Mouse (Mus musculus): ENCODE data around the gene Eya2. TPM values are rescaled to one million over a fixed set of nuclear protein-coding genes. Genes with fewer than 3 reads are reported as not detected.
"Not testable (repeated sequence)": the region's sequence is repeated elsewhere in the genome, so short reads cannot be mapped to it uniquely, and the experiment has no call there.

Eya2 gene
- 4.5 and 7.2 TPM in 2 replicates for polyA plus RNA-seq (2016; fragmentation: Nextera tagmentation; extraction: Ambion mirVana)

GRCm38 (mm10) chr2:165594907-165595675 lies at the start of gene Eya2:
Gene Eya2, plus strand, starts transcription at chr2:165595032.
- H3K4me3 ChIP-seq, result peak within 1 kb of the TSS; percentile 65
- H3K27ac ChIP-seq (replicated peaks), result peak within 1 kb of the TSS; percentile 4; the same call in 1 of the 2 replicates
- peak within 1 kb of the TSS; percentile 100 for H3K4me2 ChIP-seq (replicated peaks)
- peak within 1 kb of the TSS; percentile 70 for H3K9ac ChIP-seq (replicated peaks)
- peaks cover 5% of the 10 kb centered on the region; the same call in 1 of the 2 replicates for H3K9me3 ChIP-seq
- H3K27me3 ChIP-seq, result peaks cover 53% of the 10 kb centered on the region
- H3K36me3 ChIP-seq, result no peaks in the 10 kb centered on the region
- peak; percentile 41; the same call in 1 of the 2 replicates for ATAC-seq (ENCODE audit: low FRiP score, low read depth)
- WGBS, result under 1% methylated on average over 59 of the region's 83 CpGs
- H3K4me1 ChIP-seq, result peaks cover 30% of the 10 kb centered on the region

DNA sequence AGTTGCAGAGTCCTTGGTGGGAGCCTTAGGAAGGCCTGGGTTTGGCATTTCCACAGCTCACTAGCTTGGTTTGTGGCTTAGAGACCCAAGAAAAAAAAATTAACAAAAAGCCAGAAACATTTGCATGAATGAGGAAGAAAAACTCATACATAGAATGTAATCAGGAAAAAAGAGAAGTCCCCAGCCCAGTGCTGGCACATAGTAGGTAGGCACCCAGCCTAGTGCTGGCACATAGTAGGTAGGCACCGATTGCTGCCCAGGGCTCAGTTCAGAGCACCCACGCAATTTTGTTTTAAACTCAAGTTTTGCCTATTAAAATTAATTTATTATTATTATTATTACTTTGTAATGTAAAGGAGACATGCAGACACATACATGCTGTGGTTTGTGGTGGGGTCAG lies 49.1 kb upstream of the Eya2 start:
- Histone ChIP-seq H3K9ac (replicated peaks) (no peak overlapping the region), H3K36me3 (no peaks in the 10 kb centered on the region), H3K9me3 (no peaks in the 10 kb centered on the region), H3K27me3 (0 out of 2 replicates have a peak, but pooled peaks cover 3% of the 10 kb centered on the region), H3K27ac (replicated peaks) (no peak overlapping the region), H3K4me3 (no peak overlapping the region), H3K4me1 (peaks cover 33% of the 10 kb centered on the region), H3K4me2 (replicated peaks) (no peak overlapping the region)
- WGBS, result 91% methylated on average over 2 of the region's 2 CpGs
- no peak for ATAC-seq (ENCODE audit: low FRiP score, low read depth)

- Histone ChIP-seq H3K27me3 (0 out of 2 replicates have a peak, but pooled peaks cover 3% of the 10 kb centered on the region), H3K4me1 (peaks cover 33% of the 10 kb centered on the region), H3K27ac (replicated peaks) (no peak overlapping the region), H3K9me3 (no peaks in the 10 kb centered on the region), H3K9ac (replicated peaks) (no peak overlapping the region), H3K4me3 (no peak overlapping the region), H3K4me2 (replicated peaks) (no peak overlapping the region), H3K36me3 (no peaks in the 10 kb centered on the region)
- ATAC-seq (ENCODE audit: low FRiP score, low read depth), result no peak
- WGBS, result 49% methylated on average over 8 of the region's 8 CpGs
Observed at GRCm38 (mm10) chr2:165546341-165546740, 48.5 kb upstream of the Eya2 start.

- ATAC-seq (ENCODE audit: low FRiP score, low read depth), result no peak
- 54% methylated on average over 9 of the region's 9 CpGs for WGBS
- no peaks in the 10 kb centered on the region for H3K36me3 ChIP-seq
Observed at GRCm38 (mm10) chr2:165547410-165547809, 47.4 kb upstream of the Eya2 start.

DNA sequence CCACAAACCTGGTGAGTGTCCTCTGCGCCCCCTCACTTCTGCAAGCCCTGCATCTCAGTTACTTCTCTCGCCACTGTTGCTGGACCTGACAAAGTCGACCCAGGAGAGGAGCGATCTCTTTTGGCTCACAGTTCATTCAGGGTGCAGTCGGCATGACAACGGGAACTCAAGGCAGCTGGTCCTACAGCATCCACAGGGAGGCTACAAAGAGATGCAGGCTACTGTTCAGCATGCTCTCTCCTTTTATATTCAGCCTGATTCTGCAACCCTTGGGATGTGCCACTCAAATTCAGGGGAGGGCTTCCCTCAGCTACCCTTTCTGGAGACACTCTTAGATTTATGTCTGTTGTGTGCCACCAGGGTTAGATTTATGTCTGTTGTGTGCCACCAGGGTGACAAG lies 46.2 kb upstream of the Eya2 start:
- ATAC-seq (ENCODE audit: low FRiP score, low read depth), result no peak
- WGBS, result 45% methylated on average over 6 of the region's 6 CpGs
- Histone ChIP-seq H3K27me3 (0 out of 2 replicates have a peak, but pooled peaks cover 3% of the 10 kb centered on the region), H3K36me3 (no peaks in the 10 kb centered on the region), H3K9me3 (no peaks in the 10 kb centered on the region), H3K4me2 (replicated peaks) (no peak overlapping the region), H3K9ac (replicated peaks) (no peak overlapping the region), H3K4me3 (no peak overlapping the region), H3K4me1 (peaks cover 20% of the 10 kb centered on the region), H3K27ac (replicated peaks) (no peak overlapping the region)

More at GRCm38 (mm10) chr2:165547410-165547809, 47.4 kb upstream of the Eya2 start:
- Histone ChIP-seq H3K4me2 (replicated peaks) (no peak overlapping the region), H3K27me3 (0 out of 2 replicates have a peak, but pooled peaks cover 3% of the 10 kb centered on the region), H3K4me3 (no peak overlapping the region), H3K9me3 (no peaks in the 10 kb centered on the region), H3K4me1 (peaks cover 32% of the 10 kb centered on the region), H3K27ac (replicated peaks) (no peak overlapping the region), H3K9ac (replicated peaks) (no peak overlapping the region)

- H3K4me3 ChIP-seq; H3K36me3 ChIP-seq; H3K27me3 ChIP-seq; H3K9me3 ChIP-seq; H3K4me2 ChIP-seq (replicated peaks); H3K9ac ChIP-seq (replicated peaks); H3K27ac ChIP-seq (replicated peaks); ATAC-seq (ENCODE audit: low FRiP score, low read depth): not testable (repeated sequence)
- 0 out of 2 replicates have a peak, but pooled peaks cover 14% of the 10 kb centered on the region for H3K4me1 ChIP-seq
- WGBS, result 77% methylated on average over 7 of the region's 7 CpGs
Observed at GRCm38 (mm10) chr2:165550410-165550809, 44.4 kb upstream of the Eya2 start.

- Histone ChIP-seq H3K9me3 (no peaks in the 10 kb centered on the region), H3K36me3 (no peaks in the 10 kb centered on the region), H3K4me3 (no peak overlapping the region), H3K4me1 (no peaks in the 10 kb centered on the region), H3K27me3 (peaks cover 6% of the 10 kb centered on the region; the same call in 1 of the 2 replicates), H3K4me2 (replicated peaks) (no peak overlapping the region), H3K27ac (replicated peaks) (no peak overlapping the region), H3K9ac (replicated peaks) (no peak overlapping the region)
- whole genome bisulfite sequencing, result 32% methylated on average over 8 of the region's 9 CpGs
- no peak for ATAC-seq (ENCODE audit: low FRiP score, low read depth)
Observed at GRCm38 (mm10) chr2:165554066-165554465, 40.8 kb upstream of the Eya2 start.

- H3K36me3 ChIP-seq, result no peaks in the 10 kb centered on the region
- H3K4me2 ChIP-seq (replicated peaks), result no peak overlapping the region
- 90% methylated on average over 7 of the region's 7 CpGs for WGBS
- peaks cover 4% of the 10 kb centered on the region for H3K4me1 ChIP-seq
- no peak for ATAC-seq (ENCODE audit: low FRiP score, low read depth)
- no peak overlapping the region for H3K9ac ChIP-seq (replicated peaks)
- H3K27ac ChIP-seq (replicated peaks), result no peak overlapping the region
- no peaks in the 10 kb centered on the region for H3K9me3 ChIP-seq
- H3K27me3 ChIP-seq, result peaks cover 17% of the 10 kb centered on the region
- H3K4me3 ChIP-seq, result no peak overlapping the region
Observed at GRCm38 (mm10) chr2:165557278-165557677, 37.6 kb upstream of the Eya2 start.

GRCm38 (mm10) chr2:165558916-165559315 lies 35.9 kb upstream of the Eya2 start:
- peaks cover 14% of the 10 kb centered on the region for H3K4me1 ChIP-seq
- no peak for ATAC-seq (ENCODE audit: low FRiP score, low read depth)
- peaks cover 30% of the 10 kb centered on the region for H3K27me3 ChIP-seq
- no peak overlapping the region for H3K4me3 ChIP-seq
- H3K27ac ChIP-seq (replicated peaks), result no peak overlapping the region
- H3K9ac ChIP-seq (replicated peaks), result no peak overlapping the region
- no peak overlapping the region for H3K4me2 ChIP-seq (replicated peaks)
- H3K36me3 ChIP-seq, result no peaks in the 10 kb centered on the region
- no peaks in the 10 kb centered on the region for H3K9me3 ChIP-seq
- WGBS, result 62% methylated on average over 11 of the region's 11 CpGs

DNA sequence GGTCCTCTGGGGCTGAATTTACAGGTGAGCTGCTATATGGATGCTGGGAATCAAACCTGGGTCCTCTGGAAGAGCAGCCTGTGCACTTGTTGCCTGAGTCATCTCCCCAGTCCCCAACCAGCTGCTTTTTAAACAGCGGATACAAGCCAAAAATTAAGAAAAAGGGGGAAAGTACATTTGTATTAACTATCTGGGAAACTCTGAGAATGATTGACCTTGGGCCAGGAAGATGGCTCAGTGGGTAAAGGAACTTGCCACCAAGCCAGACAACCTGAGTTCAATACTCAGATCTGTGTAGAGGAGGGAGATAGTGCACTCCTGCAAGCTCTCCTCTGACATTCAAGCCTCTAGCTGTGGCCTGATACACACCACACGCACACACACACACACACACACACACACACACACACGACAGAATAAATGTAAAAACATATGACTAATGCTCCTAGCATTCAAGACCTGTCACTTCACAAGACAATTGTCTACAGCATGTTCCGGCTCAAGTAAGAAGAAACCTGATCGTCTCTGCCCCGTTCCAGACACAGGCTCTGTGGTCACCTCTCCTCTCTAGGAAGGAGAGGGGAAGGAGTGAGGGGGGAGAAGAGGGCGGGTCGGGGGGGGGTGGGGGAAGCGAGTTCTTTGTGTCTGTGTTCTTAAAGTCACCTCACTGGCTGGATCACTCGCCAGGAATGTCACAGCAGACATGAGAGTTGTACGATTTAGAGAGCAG lies 35.2 kb upstream of the Eya2 start:
- peaks cover 31% of the 10 kb centered on the region for H3K27me3 ChIP-seq
- peaks cover 22% of the 10 kb centered on the region for H3K4me1 ChIP-seq
- no peak overlapping the region for H3K4me2 ChIP-seq (replicated peaks)
- no peaks in the 10 kb centered on the region for H3K9me3 ChIP-seq
- H3K36me3 ChIP-seq, result no peaks in the 10 kb centered on the region
- 35% methylated on average over 10 of the region's 11 CpGs for WGBS
- H3K4me3 ChIP-seq, result no peak overlapping the region
- ATAC-seq (ENCODE audit: low FRiP score, low read depth), result no peak
- H3K27ac ChIP-seq (replicated peaks), result no peak overlapping the region
- 0 out of 2 replicates have a peak overlapping the region, but pooled peaks have one; percentile 15 for H3K9ac ChIP-seq (replicated peaks)

DNA sequence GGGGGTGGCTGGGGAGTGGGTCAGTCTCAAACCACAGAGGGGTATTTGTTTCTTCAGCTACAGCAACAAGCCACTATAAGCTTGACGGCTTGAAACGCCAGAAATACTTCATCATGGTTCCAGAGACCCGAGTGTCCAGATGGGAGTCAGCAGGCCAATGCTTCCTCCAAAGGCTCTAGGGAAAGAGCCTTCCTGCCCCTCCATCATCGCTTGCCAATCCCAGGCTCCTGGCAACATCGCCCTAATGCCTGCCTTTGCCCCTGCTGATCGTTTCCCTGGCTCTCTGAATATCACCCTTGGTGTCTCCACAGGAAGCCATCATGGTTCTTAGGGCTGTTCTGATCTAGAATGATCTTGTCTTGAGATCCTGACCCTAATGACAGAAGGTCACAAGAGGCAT lies 33.0 kb upstream of the Eya2 start:
- Histone ChIP-seq H3K36me3 (no peaks in the 10 kb centered on the region), H3K4me2 (replicated peaks) (no peak overlapping the region), H3K4me1 (peaks cover 26% of the 10 kb centered on the region), H3K9me3 (no peaks in the 10 kb centered on the region), H3K27me3 (peaks cover 39% of the 10 kb centered on the region), H3K4me3 (no peak overlapping the region), H3K27ac (replicated peaks) (no peak overlapping the region), H3K9ac (replicated peaks) (no peak overlapping the region)
- ATAC-seq (ENCODE audit: low FRiP score, low read depth), result no peak
- 82% methylated on average over 6 of the region's 6 CpGs for WGBS
